Mouse (Mus musculus) activated CD4-positive, CD25-positive, alpha-beta regulatory T cell, adult 4 months (primary cell): ENCODE results near the gene Dazap1. TPM values are rescaled to one million over a fixed set of nuclear protein-coding genes. Genes with fewer than 3 reads are reported as not detected.
A peak's percentile ranks its signal among the peaks of the same experiment; 100 is the strongest.

Source experiments
- ATAC-seq: one replicate; pipeline ENCODE4 v1.8.0; 2017
- polyA plus RNA-seq, 2 experiments: library from polyadenylated mRNA; unstranded; fragments of 100-300 nt; shearing (Covaris generic); gene quantifications; one replicate each; pipeline ENCODE4 v1.2.1; 2017

Gene Dazap1
- polyA plus RNA-seq, 2 experiments from 2014 or later = 15.4 to 19.6 TPM

GRCm38 (mm10) chr10:80271870-80272585, 10.7 kb downstream of the Dazap1 start:
- ATAC-seq = no peak

GRCm38 (mm10) chr10:80273847-80274246, 12.6 kb downstream of the Dazap1 start:
- no peak for ATAC-seq

GRCm38 (mm10) chr10:80276238-80276637, 15.0 kb downstream of the Dazap1 start:
- ATAC-seq = no peak

- no peak for ATAC-seq
Observed at GRCm38 (mm10) chr10:80278390-80278789, 17.1 kb downstream of the Dazap1 start.

GRCm38 (mm10) chr10:80279273-80279672, 18.0 kb downstream of the Dazap1 start:
- ATAC-seq = no peak

- ATAC-seq = no peak
Observed at GRCm38 (mm10) chr10:80281304-80281703, 20.0 kb downstream of the Dazap1 start.

- no peak for ATAC-seq
Observed at GRCm38 (mm10) chr10:80281921-80282371, 20.7 kb downstream of the Dazap1 start.

GRCm38 (mm10) chr10:80282481-80283441, 21.5 kb downstream of the Dazap1 start:
- no peak for ATAC-seq

GRCm38 (mm10) chr10:80285222-80286070, 24.2 kb downstream of the Dazap1 start:
- ATAC-seq = no peak

- ATAC-seq = no peak
Observed at GRCm38 (mm10) chr10:80288097-80288496, 26.8 kb downstream of the Dazap1 start.

- ATAC-seq = no peak
Observed at GRCm38 (mm10) chr10:80288657-80289056, 27.4 kb downstream of the Dazap1 start.

GRCm38 (mm10) chr10:80292251-80293146, 31.2 kb downstream of the Dazap1 start, which contains the start of gene Rps15:
Gene Rps15, plus strand, starts transcription at chr10:80292453.
- peak; percentile 85 for ATAC-seq

- no peak for ATAC-seq
Observed at GRCm38 (mm10) chr10:80293325-80293724, 32.0 kb downstream of the Dazap1 start.

GRCm38 (mm10) chr10:80294311-80294710, 33.0 kb downstream of the Dazap1 start:
- no peak for ATAC-seq

GRCm38 (mm10) chr10:80294788-80295303, 33.6 kb downstream of the Dazap1 start:
- ATAC-seq = no peak

- peak; percentile 40 for ATAC-seq
Observed at GRCm38 (mm10) chr10:80295618-80296425, 34.5 kb downstream of the Dazap1 start, which contains the start of gene Apc2. Gene Apc2, plus strand, starts transcription at chr10:80295977.

GRCm38 (mm10) chr10:80296824-80297223, 35.5 kb downstream of the Dazap1 start:
- ATAC-seq = no peak

GRCm38 (mm10) chr10:80297526-80298133, 36.3 kb downstream of the Dazap1 start:
- ATAC-seq = no peak

- no peak for ATAC-seq
Observed at GRCm38 (mm10) chr10:80298571-80299281, 37.4 kb downstream of the Dazap1 start.
